Mouse (Mus musculus): ENCODE data around the gene Ap1m1.

The Ap1m1 gene

DNA sequence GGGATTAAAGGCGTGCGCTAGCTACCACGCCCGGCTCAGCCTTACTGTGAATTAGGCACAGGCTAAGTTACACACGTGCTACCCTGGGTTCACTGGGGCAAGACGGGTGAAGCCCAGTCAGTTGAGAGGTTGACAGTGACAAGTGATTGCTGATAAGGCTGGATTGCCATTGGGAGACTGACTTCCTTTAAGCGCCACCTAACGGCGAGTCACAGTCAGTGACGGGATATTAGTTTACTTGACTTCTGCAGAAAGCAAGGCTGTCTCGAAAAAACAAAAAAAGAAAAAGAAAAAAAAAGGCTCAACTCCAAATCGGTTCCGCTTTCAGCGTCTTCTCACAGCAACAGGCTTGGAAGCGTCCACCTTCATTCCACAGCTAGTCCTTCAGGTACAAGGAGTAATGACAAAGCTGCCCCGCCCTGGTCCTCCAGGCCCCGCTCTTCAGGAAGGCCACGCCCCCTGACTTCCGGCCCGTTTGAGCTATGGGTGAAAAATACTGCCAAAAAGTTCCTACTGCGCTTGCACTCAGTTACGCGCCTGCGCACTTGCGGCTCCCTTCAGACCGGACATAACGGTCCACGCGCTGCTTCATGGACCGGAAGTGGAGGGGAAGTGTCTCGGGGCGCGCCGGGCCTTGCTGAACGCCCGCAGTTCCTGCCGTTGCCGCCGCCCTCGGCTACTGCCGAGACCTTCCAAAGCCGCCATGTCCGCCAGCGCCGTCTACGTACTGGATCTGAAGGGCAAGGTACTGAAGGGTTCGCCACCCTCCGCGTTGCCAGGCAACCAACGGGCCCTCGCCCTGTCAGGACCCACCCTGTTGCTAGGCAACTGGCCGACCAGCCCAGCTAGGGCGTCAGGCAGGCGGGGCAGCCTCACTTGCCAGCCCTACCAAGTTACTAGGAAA is at the start of gene Ap1m1:
Gene Ap1m1, plus strand, starts transcription at position 520 of the 904 bp plus-strand sequence.
- peak; percentile 96 to 97 for DNase-seq (ENCODE audit: low spot score in 2 of 2)

GRCm38 (mm10) chr8:72190215-72190539 is 49.6 kb upstream of the Ap1m1 start:
- DNase-seq (ENCODE audit: low spot score in 2 of 2): no peak

DNA sequence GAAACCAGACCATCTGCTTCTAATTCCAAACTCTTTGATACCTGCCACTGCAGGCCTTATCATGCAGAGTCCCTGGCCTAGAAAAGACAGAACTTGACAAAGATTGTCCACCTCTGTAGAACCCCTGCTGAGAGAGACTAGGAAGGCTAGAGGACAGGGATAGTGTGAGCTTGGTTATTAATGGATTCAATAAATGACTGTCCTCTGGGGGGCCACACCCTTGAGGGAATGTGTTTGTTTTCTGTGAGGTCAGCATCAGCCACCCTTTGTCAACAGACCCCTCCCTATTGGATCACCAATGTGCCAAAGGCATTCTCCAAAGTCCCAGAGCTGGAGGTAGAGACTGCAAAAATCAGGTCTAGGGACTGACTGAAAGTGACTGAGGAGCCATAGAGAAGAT is 47.8 kb upstream of the Ap1m1 start:
- no peak for DNase-seq (ENCODE audit: low spot score in 2 of 2)

GRCm38 (mm10) chr8:72197997-72198396 is 41.8 kb upstream of the Ap1m1 start:
- DNase-seq (ENCODE audit: low spot score in 2 of 2): no peak

- DNase-seq (ENCODE audit: low spot score in 2 of 2): no peak
Measured at GRCm38 (mm10) chr8:72208582-72208981, 31.2 kb upstream of the Ap1m1 start.

- DNase-seq (ENCODE audit: low spot score in 2 of 2): no peak
Measured at GRCm38 (mm10) chr8:72210222-72210621, 29.6 kb upstream of the Ap1m1 start.

- no peak for DNase-seq (ENCODE audit: low spot score in 2 of 2)
Measured at GRCm38 (mm10) chr8:72210710-72211109, 29.1 kb upstream of the Ap1m1 start.

- DNase-seq (ENCODE audit: low spot score in 2 of 2): no peak
Measured at GRCm38 (mm10) chr8:72211846-72212245, 28.0 kb upstream of the Ap1m1 start.

DNA sequence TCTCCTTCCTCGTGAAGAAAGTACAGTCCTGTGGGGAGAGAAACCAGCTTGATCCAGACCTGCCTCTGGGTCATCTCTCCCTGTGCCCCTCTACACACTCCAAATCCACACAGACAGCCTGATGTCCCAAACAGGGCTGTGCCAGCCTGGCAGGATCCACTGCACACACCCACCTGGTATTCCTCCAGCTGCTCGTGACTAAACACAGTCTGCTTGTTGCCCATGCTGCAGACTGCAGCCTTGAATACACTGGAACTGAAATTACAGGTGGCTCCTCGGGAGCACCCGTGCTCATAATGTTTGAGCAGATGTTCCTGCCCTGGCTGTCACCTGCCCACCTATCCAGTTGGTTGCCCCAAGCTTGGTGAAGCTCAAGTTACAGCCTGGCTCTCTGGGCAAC is 27.1 kb upstream of the Ap1m1 start, which contains the start of gene Cib3:
Gene Cib3, minus strand, starts transcription at position 87 of the 400 bp plus-strand sequence.
- DNase-seq (ENCODE audit: low spot score in 2 of 2): no peak

GRCm38 (mm10) chr8:72213536-72213935 is 26.3 kb upstream of the Ap1m1 start, which contains the start of gene Gm11034:
Gene Gm11034, minus strand, starts transcription at chr8:72213636.
- no peak for DNase-seq (ENCODE audit: low spot score in 2 of 2)

DNA sequence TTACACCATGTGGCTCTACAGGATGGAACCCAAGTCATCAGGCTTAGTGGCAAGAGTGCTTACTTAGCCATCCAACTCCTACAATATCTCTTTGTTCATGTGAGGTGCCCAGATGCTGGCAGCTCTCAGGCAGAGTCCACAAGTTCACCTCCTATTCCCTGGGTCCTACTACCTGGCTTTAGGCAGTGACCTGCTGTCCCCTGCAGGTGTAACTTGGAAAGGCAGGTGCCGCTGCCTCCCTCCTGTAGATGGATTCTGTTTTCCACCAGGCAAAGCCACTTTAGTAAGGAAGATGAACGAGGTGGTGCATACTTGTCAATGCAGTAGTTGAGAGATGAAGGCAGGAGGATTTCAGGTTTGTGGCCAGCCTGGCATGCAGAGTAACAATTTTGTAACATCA is 24.8 kb upstream of the Ap1m1 start:
- DNase-seq (ENCODE audit: low spot score in 2 of 2): no peak

GRCm38 (mm10) chr8:72215871-72216270 is 23.9 kb upstream of the Ap1m1 start:
- DNase-seq (ENCODE audit: low spot score in 2 of 2): no peak

DNA sequence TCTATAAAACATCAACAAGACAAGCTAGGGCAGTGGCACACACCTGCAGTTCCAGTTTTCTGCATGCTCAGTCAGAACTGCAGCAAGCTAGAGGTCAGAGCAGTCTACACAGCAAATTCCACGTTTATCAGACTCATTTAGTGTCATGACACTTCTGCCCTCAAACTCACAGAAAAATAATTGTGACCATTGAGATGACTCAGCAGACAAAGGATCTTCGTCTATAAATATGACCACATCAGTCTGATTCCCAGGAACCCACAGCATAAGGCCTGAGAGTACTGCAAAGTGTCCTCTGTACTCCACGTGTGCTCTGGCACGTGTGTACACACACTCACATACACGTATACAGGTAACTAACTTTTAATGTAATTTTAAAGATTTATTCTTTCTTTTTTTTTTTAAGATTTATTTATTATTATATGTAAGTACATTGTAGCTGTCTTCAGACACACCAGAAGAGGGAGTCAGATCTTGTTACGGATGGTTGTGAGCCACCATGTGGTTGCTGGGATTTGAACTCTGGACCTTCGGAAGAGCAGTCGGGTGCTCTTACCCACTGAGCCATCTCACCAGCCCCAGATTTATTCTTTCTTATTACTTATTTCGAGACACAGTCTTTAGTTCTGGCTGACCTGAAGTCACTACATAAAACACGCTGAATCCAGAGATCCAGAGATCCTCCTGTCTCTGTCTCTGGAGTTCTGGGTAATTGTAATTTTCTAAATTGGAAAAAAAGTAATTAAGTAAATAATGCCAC is 20.9 kb upstream of the Ap1m1 start:
- no peak for DNase-seq (ENCODE audit: low spot score in 2 of 2)

GRCm38 (mm10) chr8:72219541-72220363 is 20.1 kb upstream of the Ap1m1 start, which contains the start of gene Fam32a:
Gene Fam32a, plus strand, starts transcription at chr8:72219730.
- DNase-seq (ENCODE audit: low spot score in 2 of 2): peak; percentile 83 to 84

GRCm38 (mm10) chr8:72220758-72221157 is 19.1 kb upstream of the Ap1m1 start:
- DNase-seq (ENCODE audit: low spot score in 2 of 2): no peak

DNA sequence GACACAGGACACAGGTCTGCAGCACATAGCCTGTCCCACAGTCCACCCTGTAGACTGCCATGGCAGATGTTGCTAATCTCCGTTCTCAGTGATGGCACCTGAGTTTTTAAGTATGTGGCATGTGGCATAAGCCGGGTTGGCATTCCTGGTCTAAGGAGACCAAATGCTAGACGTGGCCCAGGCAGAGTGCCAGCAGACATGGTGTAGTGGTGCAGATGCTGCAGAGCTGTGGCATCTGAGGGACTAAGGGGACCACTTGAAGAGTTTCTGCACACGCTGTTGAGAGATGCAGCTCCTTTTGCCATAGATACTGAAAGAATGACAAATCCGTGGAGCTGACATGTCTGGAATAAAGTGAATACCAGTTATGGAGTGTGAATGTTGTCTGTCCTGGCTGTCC is 17.2 kb upstream of the Ap1m1 start:
- no peak for DNase-seq (ENCODE audit: low spot score in 2 of 2)

- no peak for DNase-seq (ENCODE audit: low spot score in 2 of 2)
Measured at GRCm38 (mm10) chr8:72240403-72240763, 565 bp downstream of the Ap1m1 start.

DNA sequence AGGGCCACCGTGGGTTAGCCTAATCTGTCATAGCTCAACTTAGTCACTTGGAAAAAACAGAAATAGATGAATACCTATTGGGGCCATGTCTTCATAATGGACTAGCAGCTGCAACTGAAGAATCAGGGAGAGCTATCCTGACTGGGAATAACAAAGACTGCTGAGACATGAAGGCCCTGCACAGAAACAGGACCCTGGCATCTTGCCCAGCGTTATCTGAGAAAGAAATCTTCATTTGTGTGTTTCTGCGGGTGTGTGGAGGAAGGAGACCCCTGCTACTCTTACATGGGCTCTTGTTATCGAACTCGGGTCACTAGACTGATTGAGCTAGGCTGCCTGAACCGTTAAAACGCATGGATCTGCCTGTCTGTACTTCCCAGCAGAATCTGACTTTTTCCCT is 1.1 kb downstream of the Ap1m1 start:
- no peak for DNase-seq (ENCODE audit: low spot score in 2 of 2)

GRCm38 (mm10) chr8:72242226-72242625 is 2.4 kb downstream of the Ap1m1 start:
- no peak for DNase-seq (ENCODE audit: low spot score in 2 of 2)

- no peak for DNase-seq (ENCODE audit: low spot score in 2 of 2)
Measured at GRCm38 (mm10) chr8:72244610-72245009, 4.8 kb downstream of the Ap1m1 start.

- DNase-seq (ENCODE audit: low spot score in 2 of 2): peak in 1 of 2 experiments; percentile 47
Measured at GRCm38 (mm10) chr8:72257171-72257901, 17.5 kb downstream of the Ap1m1 start.
